Mouse (Mus musculus) heart, adult 9 months (tissue): Measurements from ENCODE around the gene Nrl.

ENCODE experiments used
- DNase-seq, 2 experiments: peaks; one replicate each; pipeline ENCODE4 v3.0.0; 2022; ENCODE audit warnings: low spot score in 2 of 2

The Nrl gene

GRCm38 (mm10) chr14:55524785-55525184 lies at the start of gene Nrl:
Gene Nrl, minus strand, starts transcription at chr14:55524981.
- no peak for DNase-seq

- DNase-seq = no peak
Observed at GRCm38 (mm10) chr14:55571760-55572159, 47.0 kb upstream of the Nrl start.

GRCm38 (mm10) chr14:55570588-55570987 lies 45.8 kb upstream of the Nrl start:
- no peak for DNase-seq

- DNase-seq = no peak
Observed at GRCm38 (mm10) chr14:55567496-55567895, 42.7 kb upstream of the Nrl start.

GRCm38 (mm10) chr14:55565748-55566147 lies 41.0 kb upstream of the Nrl start:
- DNase-seq = no peak

- no peak for DNase-seq
Observed at GRCm38 (mm10) chr14:55563249-55563648, 38.5 kb upstream of the Nrl start.

GRCm38 (mm10) chr14:55561860-55562259 lies 37.1 kb upstream of the Nrl start:
- DNase-seq = no peak

- peak; percentile 98 to 99 for DNase-seq
Observed at GRCm38 (mm10) chr14:55560202-55561073, 35.7 kb upstream of the Nrl start, which contains the start of gene A730061H03Rik. Gene A730061H03Rik, minus strand, starts transcription at chr14:55560406.

- peak; percentile 91 to 93 for DNase-seq
Observed at GRCm38 (mm10) chr14:55559799-55560201, 35.0 kb upstream of the Nrl start, which contains the start of gene Dcaf11. Gene Dcaf11, plus strand, starts transcription at chr14:55560006.

- DNase-seq = no peak
Observed at GRCm38 (mm10) chr14:55558740-55559448, 34.1 kb upstream of the Nrl start.

- DNase-seq = no peak
Observed at GRCm38 (mm10) chr14:55557587-55557986, 32.8 kb upstream of the Nrl start.

GRCm38 (mm10) chr14:55557003-55557402 lies 32.2 kb upstream of the Nrl start:
- DNase-seq = peak; percentile 76 to 79

- no peak for DNase-seq
Observed at GRCm38 (mm10) chr14:55555788-55556187, 31.0 kb upstream of the Nrl start.

- no peak for DNase-seq
Observed at GRCm38 (mm10) chr14:55554635-55555034, 29.9 kb upstream of the Nrl start.

GRCm38 (mm10) chr14:55551794-55552193 lies 27.0 kb upstream of the Nrl start:
- DNase-seq = no peak

- DNase-seq = no peak
Observed at GRCm38 (mm10) chr14:55551347-55551746, 26.6 kb upstream of the Nrl start.

GRCm38 (mm10) chr14:55550191-55550590 lies 25.4 kb upstream of the Nrl start:
- no peak for DNase-seq

- no peak for DNase-seq
Observed at GRCm38 (mm10) chr14:55544334-55544733, 19.6 kb upstream of the Nrl start.

GRCm38 (mm10) chr14:55542268-55542667 lies 17.5 kb upstream of the Nrl start:
- no peak for DNase-seq

- peak; percentile 82 to 84 for DNase-seq
Observed at GRCm38 (mm10) chr14:55540787-55541321, 16.1 kb upstream of the Nrl start.

- DNase-seq = peak; percentile 93 to 94
Observed at GRCm38 (mm10) chr14:55540067-55540786, 15.4 kb upstream of the Nrl start, which contains the start of gene Pck2. Gene Pck2, plus strand, starts transcription at chr14:55540266.
